12 mouse cellular contexts compared by ENCODE assay signal in the genomic region with DNA sequence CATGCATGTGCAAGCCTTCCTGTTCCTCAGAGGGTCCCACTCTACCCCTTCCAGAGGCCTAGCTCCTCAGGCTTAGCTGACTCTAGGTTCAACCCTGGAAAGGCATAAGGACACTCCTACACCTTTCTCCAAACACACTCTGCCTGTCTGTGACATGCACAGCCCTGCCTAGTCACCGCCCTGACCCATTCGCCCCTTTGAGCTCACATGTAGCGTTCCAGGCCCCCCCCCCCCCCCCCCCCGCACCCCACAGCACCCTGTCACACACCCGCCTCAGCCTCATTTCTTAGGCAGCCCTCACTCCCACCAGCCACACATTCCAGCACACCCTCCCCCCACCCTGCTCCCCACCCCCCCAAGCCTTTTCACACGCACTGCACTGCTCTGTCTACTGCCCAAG. TPM values are rescaled to one million over a fixed set of nuclear protein-coding genes. Genes with fewer than 3 reads are reported as not detected.
DNase-seq lines count a peak whose midpoint lies in the region; ATAC-seq lines count a peak whose summit lies in the region.
"Had no signal": no experiment of that assay in that cellular context is flagged by ENCODE, and none has a peak within 500 bp of the region (broad histone marks: within the 10 kb centered on the region; RNA-seq: fewer than 3 reads in every experiment).

No protein-coding gene starts in this region.

- H3K4me1 ChIP-seq in heart, embryonic 16.5 days (ENCODE audit: control insufficient read depth, insufficient read depth, low read length): peaks cover 79% of the 10 kb centered on the region
- H3K4me1 ChIP-seq in embryonic facial prominence, embryonic 10.5 days: peaks cover 98% of the 10 kb centered on the region
- H3K4me1 ChIP-seq in hindbrain, embryonic 10.5 days (replicated peaks): peaks cover 98% of the 10 kb centered on the region
- H3K4me1 ChIP-seq in midbrain, embryonic 12.5 days: peaks cover 95% of the 10 kb centered on the region

- H3K36me3 ChIP-seq in heart, embryonic 16.5 days (ENCODE audit: control insufficient read depth, insufficient read depth): no peaks in the 10 kb centered on the region
- peaks cover 36% of the 10 kb centered on the region for H3K36me3 ChIP-seq in embryonic facial prominence, embryonic 10.5 days (replicated peaks)
- peaks cover 7% of the 10 kb centered on the region for H3K36me3 ChIP-seq in hindbrain, embryonic 10.5 days
- H3K36me3 ChIP-seq in midbrain, embryonic 12.5 days: 0 out of 2 replicates have a peak, but pooled peaks cover 4% of the 10 kb centered on the region

- H3K4me3 ChIP-seq in heart, embryonic 16.5 days (ENCODE audit: low read length): no peak overlapping the region
- peak overlapping the region; percentile 44 for H3K4me3 ChIP-seq in embryonic facial prominence, embryonic 10.5 days
- H3K4me3 ChIP-seq in hindbrain, embryonic 10.5 days: peak overlapping the region; percentile 42
- 0 out of 2 replicates have a peak overlapping the region, but pooled peaks have one; percentile 15 for H3K4me3 ChIP-seq in midbrain, embryonic 12.5 days

- no peak for ATAC-seq in heart, embryonic 16.5 days (replicated peaks; ENCODE audit: extremely low read depth, insufficient read depth, low FRiP score)
- no peak for ATAC-seq in midbrain, embryonic 12.5 days (ENCODE audit: low FRiP score, low read depth)
- ATAC-seq in cerebellum, adult (ENCODE audit: insufficient number of reproducible peaks, low FRiP score, low TSS enrichment): no peak

- H3K4me2 ChIP-seq in heart, embryonic 16.5 days (ENCODE audit: low read depth, low read length): no peak overlapping the region
- H3K4me2 ChIP-seq in midbrain, embryonic 12.5 days (replicated peaks): peak overlapping the region; percentile 51

- DNase-seq in heart, adult 11 months: no peak
- no peak for DNase-seq in embryonic facial prominence, embryonic 10.5 days (ENCODE audit: low spot score)
- no peak for DNase-seq in hindbrain, embryonic 10.5 days (ENCODE audit: low spot score)
- no peak for DNase-seq in ovary, adult 18-20 months (ENCODE audit: low spot score)
- DNase-seq in B cell, adult 2 months: no peak
- DNase-seq: gastrocnemius, postnatal 14 days; layer of hippocampus, adult 9-11 months; right cerebral cortex, adult 18-20 months had no signal

- no peaks in the 10 kb centered on the region for H3K9me3 ChIP-seq in heart, embryonic 16.5 days (replicated peaks; ENCODE audit: control insufficient read depth, low read length)
- no peaks in the 10 kb centered on the region for H3K9me3 ChIP-seq in embryonic facial prominence, embryonic 10.5 days
- no peaks in the 10 kb centered on the region for H3K9me3 ChIP-seq in hindbrain, embryonic 10.5 days
- H3K9me3 ChIP-seq in midbrain, embryonic 12.5 days: no peaks in the 10 kb centered on the region

- no peaks in the 10 kb centered on the region for H3K27me3 ChIP-seq in heart, embryonic 16.5 days (ENCODE audit: control insufficient read depth, insufficient read depth, low read length)
- H3K27me3 ChIP-seq in embryonic facial prominence, embryonic 10.5 days (replicated peaks; ENCODE audit: low read depth, poor library complexity, severe bottlenecking): no peaks in the 10 kb centered on the region
- H3K27me3 ChIP-seq in hindbrain, embryonic 10.5 days (ENCODE audit: insufficient read depth, poor library complexity, severe bottlenecking): no peaks in the 10 kb centered on the region
- H3K27me3 ChIP-seq in midbrain, embryonic 12.5 days: peaks cover 13% of the 10 kb centered on the region; the same call in 1 of the 2 replicates
- H3K27me3 ChIP-seq: CH12.LX had no signal

- 54% methylated on average over 5 of the region's 6 CpGs for WGBS in heart, embryonic 16.5 days
- WGBS in embryonic facial prominence, embryonic 10.5 days: 22% methylated on average over 5 of the region's 6 CpGs
- 13% methylated on average over 5 of the region's 6 CpGs for WGBS in hindbrain, embryonic 10.5 days
- WGBS in midbrain, embryonic 12.5 days: 21% methylated on average over 3 of the region's 6 CpGs

- 0 out of 2 replicates have a peak overlapping the region, but pooled peaks have one; percentile 6 for H3K27ac ChIP-seq in heart, embryonic 16.5 days (ENCODE audit: low read length)
- H3K27ac ChIP-seq in embryonic facial prominence, embryonic 10.5 days (replicated peaks): peak overlapping the region; percentile 70
- H3K27ac ChIP-seq in hindbrain, embryonic 10.5 days: peak overlapping the region; percentile 86
- H3K27ac ChIP-seq in midbrain, embryonic 12.5 days (replicated peaks): peak overlapping the region; percentile 84

- H3K9ac ChIP-seq in heart, embryonic 16.5 days (ENCODE audit: low read length): no peak overlapping the region
- peak overlapping the region; percentile 24 for H3K9ac ChIP-seq in midbrain, embryonic 12.5 days (replicated peaks)

RNA-seq across cellular contexts. Expression of gene Ahdc1, which starts 9.7 kb away (rescaled TPM):
- polyA plus RNA-seq in heart, embryonic 16.5 days (2015; fragmentation: Nextera tagmentation; extraction: Ambion mirVana): 7.1 and 7.2 TPM in 2 replicates
- polyA plus RNA-seq in embryonic facial prominence, embryonic 10.5 days (2016; fragmentation: Nextera tagmentation; extraction: Ambion mirVana): 11.5 and 11.6 TPM in 2 replicates
- polyA plus RNA-seq in hindbrain, embryonic 10.5 days (2016; fragmentation: Nextera tagmentation; extraction: Ambion mirVana): 9.0 and 9.7 TPM in 2 replicates
- polyA plus RNA-seq in midbrain, embryonic 12.5 days (2016; fragmentation: Nextera tagmentation; extraction: Ambion mirVana): 8.9 and 9.1 TPM in 2 replicates

RNA-seq across cellular contexts. Expression of gene Fgr, which starts 46.8 kb away (rescaled TPM):
- 0.70 and 1.4 TPM in 2 replicates for polyA plus RNA-seq in heart, embryonic 16.5 days (2015; fragmentation: Nextera tagmentation; extraction: Ambion mirVana)
- 0.16 and 0.21 TPM in 2 replicates for polyA plus RNA-seq in embryonic facial prominence, embryonic 10.5 days (2016; fragmentation: Nextera tagmentation; extraction: Ambion mirVana)
- polyA plus RNA-seq in hindbrain, embryonic 10.5 days (2016; fragmentation: Nextera tagmentation; extraction: Ambion mirVana): 0.14 TPM in 1 of 2 replicates, not detected in the other
- polyA plus RNA-seq in midbrain, embryonic 12.5 days (2016; fragmentation: Nextera tagmentation; extraction: Ambion mirVana): 0.08 and 0.12 TPM in 2 replicates

Comparison
In these comparisons a context has a peak if more than half of its experiments do, and no peak if none do; other contexts are left out.
1. H3K27ac ChIP-seq: peak in every context shown above with its lines; median percentile 86 in hindbrain, embryonic 10.5 days; 84 in midbrain, embryonic 12.5 days; 70 in embryonic facial prominence, embryonic 10.5 days; 6 in heart, embryonic 16.5 days.